Mouse (Mus musculus): Measurements from ENCODE around the gene Zfp710. TPM values are rescaled to one million over a fixed set of nuclear protein-coding genes. Genes with fewer than 3 reads are reported as not detected.

The Zfp710 gene
- polyA plus RNA-seq, 1 experiment from 2014 or later, result 15.3 TPM

GRCm38 (mm10) chr7:80059064-80059838, 34.6 kb downstream of the Zfp710 start:
- Histone ChIP-seq H3K4me1 (replicated peaks; ENCODE audit: insufficient read depth, low read length) (peaks cover 55% of the 10 kb centered on the region), H3K9ac (ENCODE audit: low read depth, low read length) (0 out of 2 replicates have a peak overlapping the region, but pooled peaks have one; percentile 3), H3K4me2 (ENCODE audit: low read length) (no peak overlapping the region), H3K27me3 (ENCODE audit: insufficient read depth, low read length) (no peaks in the 10 kb centered on the region), H3K4me3 (replicated peaks; ENCODE audit: low read depth, low read length) (no peak overlapping the region), H3K36me3 (ENCODE audit: insufficient read depth, low read length) (no peaks in the 10 kb centered on the region), H3K27ac (peak overlapping the region; percentile 89), H3K9me3 (replicated peaks; ENCODE audit: low read length) (no peaks in the 10 kb centered on the region)
- 60% methylated on average over 13 of the region's 13 CpGs for whole genome bisulfite sequencing
- TF ChIP-seq CTCF (IDR thresholded peaks at IDR 0.05; ENCODE audit: low read depth), result no peak
- DNase-seq (ENCODE audit: low spot score) (no peak), ATAC-seq (replicated peaks; ENCODE audit: low FRiP score, low read depth) (no peak)

GRCm38 (mm10) chr7:80060012-80060778, 35.6 kb downstream of the Zfp710 start:
- no peak overlapping the region for H3K4me3 ChIP-seq (replicated peaks; ENCODE audit: low read depth, low read length)
- WGBS, result 63% methylated on average over 10 of the region's 10 CpGs
- peak overlapping the region; percentile 89 for H3K27ac ChIP-seq
- H3K27me3 ChIP-seq (ENCODE audit: insufficient read depth, low read length), result no peaks in the 10 kb centered on the region
- H3K9me3 ChIP-seq (replicated peaks; ENCODE audit: low read length), result no peaks in the 10 kb centered on the region
- no peaks in the 10 kb centered on the region for H3K36me3 ChIP-seq (ENCODE audit: insufficient read depth, low read length)
- H3K9ac ChIP-seq (ENCODE audit: low read depth, low read length), result no peak overlapping the region
- no peak overlapping the region for H3K4me2 ChIP-seq (ENCODE audit: low read length)
- ATAC-seq (replicated peaks; ENCODE audit: low FRiP score, low read depth) (no peak), DNase-seq (ENCODE audit: low spot score) (no peak)
- peaks cover 55% of the 10 kb centered on the region for H3K4me1 ChIP-seq (replicated peaks; ENCODE audit: insufficient read depth, low read length)
- TF ChIP-seq CTCF (IDR thresholded peaks at IDR 0.05; ENCODE audit: low read depth), result no peak

GRCm38 (mm10) chr7:80062083-80062826, 37.6 kb downstream of the Zfp710 start:
- H3K4me2 ChIP-seq (ENCODE audit: low read length), result no peak overlapping the region
- H3K4me1 ChIP-seq (replicated peaks; ENCODE audit: insufficient read depth, low read length), result peaks cover 39% of the 10 kb centered on the region
- 92% methylated on average over 17 of the region's 17 CpGs for WGBS
- no peak overlapping the region for H3K9ac ChIP-seq (ENCODE audit: low read depth, low read length)
- no peaks in the 10 kb centered on the region for H3K27me3 ChIP-seq (ENCODE audit: insufficient read depth, low read length)
- ATAC-seq (replicated peaks; ENCODE audit: low FRiP score, low read depth) (no peak), DNase-seq (ENCODE audit: low spot score) (no peak)
- no peaks in the 10 kb centered on the region for H3K36me3 ChIP-seq (ENCODE audit: insufficient read depth, low read length)
- H3K4me3 ChIP-seq (replicated peaks; ENCODE audit: low read depth, low read length), result no peak overlapping the region
- H3K9me3 ChIP-seq (replicated peaks; ENCODE audit: low read length), result no peaks in the 10 kb centered on the region
- no peak for TF ChIP-seq CTCF (IDR thresholded peaks at IDR 0.05; ENCODE audit: low read depth)
- peak overlapping the region; percentile 15; the same call in 1 of the 2 replicates for H3K27ac ChIP-seq

GRCm38 (mm10) chr7:80063244-80063643, 38.6 kb downstream of the Zfp710 start:
- WGBS, result 71% methylated on average over 5 of the region's 5 CpGs
- H3K9ac ChIP-seq (ENCODE audit: low read depth, low read length), result no peak overlapping the region
- no peaks in the 10 kb centered on the region for H3K9me3 ChIP-seq (replicated peaks; ENCODE audit: low read length)
- H3K36me3 ChIP-seq (ENCODE audit: insufficient read depth, low read length), result no peaks in the 10 kb centered on the region
- no peak overlapping the region for H3K27ac ChIP-seq
- H3K4me2 ChIP-seq (ENCODE audit: low read length), result no peak overlapping the region
- H3K27me3 ChIP-seq (ENCODE audit: insufficient read depth, low read length), result no peaks in the 10 kb centered on the region
- peaks cover 29% of the 10 kb centered on the region for H3K4me1 ChIP-seq (replicated peaks; ENCODE audit: insufficient read depth, low read length)
- no peak overlapping the region for H3K4me3 ChIP-seq (replicated peaks; ENCODE audit: low read depth, low read length)
- DNase-seq (ENCODE audit: low spot score) (no peak), ATAC-seq (replicated peaks; ENCODE audit: low FRiP score, low read depth) (no peak)
- TF ChIP-seq CTCF (IDR thresholded peaks at IDR 0.05; ENCODE audit: low read depth), result no peak

DNA sequence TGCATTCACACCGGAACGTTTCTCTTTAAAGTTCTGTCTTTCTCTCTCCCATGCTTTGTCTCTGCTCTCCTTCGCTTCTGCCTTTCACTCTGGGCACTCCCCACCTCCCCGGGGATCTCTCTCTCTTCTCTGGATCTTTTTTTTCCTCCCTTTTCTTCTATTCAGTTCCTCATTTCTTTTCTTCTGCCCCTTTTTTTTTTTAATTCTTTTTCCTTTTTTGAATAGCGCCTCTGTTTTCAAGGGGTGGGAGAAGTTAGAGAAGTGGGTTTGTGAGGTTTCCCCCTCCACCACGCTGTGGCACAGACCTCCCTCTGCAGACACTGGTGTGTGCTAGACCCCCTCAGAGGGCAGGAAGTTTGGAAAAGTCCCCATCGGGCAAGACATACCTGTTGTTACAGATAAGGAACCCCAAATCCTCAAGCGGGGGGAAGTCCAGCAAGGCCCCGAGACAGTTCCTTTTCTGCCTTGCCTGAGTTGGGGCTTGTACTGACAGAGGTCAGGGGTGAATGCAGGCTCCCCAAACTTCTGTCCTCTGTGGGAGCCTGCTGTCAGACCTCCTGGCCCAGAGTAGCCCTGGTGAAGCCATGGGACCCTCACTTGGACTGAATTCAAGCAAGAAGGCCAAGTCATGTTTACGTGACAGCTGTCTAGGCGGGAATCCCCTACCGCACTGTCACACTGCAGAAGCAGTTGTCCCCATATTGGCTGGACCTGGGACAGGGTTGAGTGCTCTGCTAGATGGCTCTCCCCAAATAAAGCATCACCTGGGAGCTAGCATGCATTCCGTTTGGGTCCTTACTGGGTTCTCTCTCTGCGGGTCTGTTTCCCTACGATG, 39.5 kb downstream of the Zfp710 start:
- Histone ChIP-seq H3K9me3 (replicated peaks; ENCODE audit: low read length) (no peaks in the 10 kb centered on the region), H3K27ac (no peak overlapping the region), H3K27me3 (ENCODE audit: insufficient read depth, low read length) (no peaks in the 10 kb centered on the region), H3K4me2 (ENCODE audit: low read length) (no peak overlapping the region), H3K4me1 (replicated peaks; ENCODE audit: insufficient read depth, low read length) (peaks cover 22% of the 10 kb centered on the region), H3K4me3 (replicated peaks; ENCODE audit: low read depth, low read length) (no peak overlapping the region), H3K9ac (ENCODE audit: low read depth, low read length) (no peak overlapping the region), H3K36me3 (ENCODE audit: insufficient read depth, low read length) (no peaks in the 10 kb centered on the region)
- WGBS, result 80% methylated on average over 15 of the region's 15 CpGs
- ATAC-seq (replicated peaks; ENCODE audit: low FRiP score, low read depth) (no peak), DNase-seq (ENCODE audit: low spot score) (no peak)
- TF ChIP-seq CTCF (IDR thresholded peaks at IDR 0.05; ENCODE audit: low read depth), result no peak
